Mouse (Mus musculus): ENCODE results near the gene Olfr523. TPM values are rescaled to one million over a fixed set of nuclear protein-coding genes. Genes with fewer than 3 reads are reported as not detected.

Olfr523 gene
- polyA plus RNA-seq, 1 experiment from 2014 or later = not detected

Other genes with a start within 250 kb of the Olfr523 start
- not detected in 2 replicates for gene Utf1, start 229.4 kb upstream of the Olfr523 start, polyA plus RNA-seq (2016; fragmentation: Nextera tagmentation; extraction: Ambion mirVana)
- 0.27 and 0.33 TPM in 2 replicates for gene 6430531B16Rik, start 194.5 kb upstream of the Olfr523 start, polyA plus RNA-seq (2016; fragmentation: Nextera tagmentation; extraction: Ambion mirVana)
- 0.61 and 1.0 TPM in 2 replicates for gene Adam8, start 180.7 kb upstream of the Olfr523 start, polyA plus RNA-seq (2016; fragmentation: Nextera tagmentation; extraction: Ambion mirVana)
- 30.9 and 37.1 TPM in 2 replicates for gene Zfp511, start 136.8 kb upstream of the Olfr523 start, polyA plus RNA-seq (2016; fragmentation: Nextera tagmentation; extraction: Ambion mirVana)
- 41.4 and 41.7 TPM in 2 replicates for gene Tubgcp2, start 136.5 kb upstream of the Olfr523 start, polyA plus RNA-seq (2016; fragmentation: Nextera tagmentation; extraction: Ambion mirVana)
- not detected in 2 replicates for gene Msx3, start 124.1 kb upstream of the Olfr523 start, polyA plus RNA-seq (2016; fragmentation: Nextera tagmentation; extraction: Ambion mirVana)
- 0.36 and 0.59 TPM in 2 replicates for gene Caly, start 90.7 kb upstream of the Olfr523 start, polyA plus RNA-seq (2016; fragmentation: Nextera tagmentation; extraction: Ambion mirVana)
- gene Prap1, start 79.8 kb upstream of the Olfr523 start, polyA plus RNA-seq (2016; fragmentation: Nextera tagmentation; extraction: Ambion mirVana) = 0.44 TPM in 1 of 2 replicates, not detected in the other
- 75.4 and 83.0 TPM in 2 replicates for gene Fuom, start 70.8 kb upstream of the Olfr523 start, polyA plus RNA-seq (2016; fragmentation: Nextera tagmentation; extraction: Ambion mirVana)
- gene Paox, start 57.4 kb upstream of the Olfr523 start, polyA plus RNA-seq (2016; fragmentation: Nextera tagmentation; extraction: Ambion mirVana) = 14.5 and 16.3 TPM in 2 replicates
- 174 and 176 TPM in 2 replicates for gene Echs1, start 56.7 kb upstream of the Olfr523 start, polyA plus RNA-seq (2016; fragmentation: Nextera tagmentation; extraction: Ambion mirVana)
- gene Mtg1, start 35.7 kb upstream of the Olfr523 start, polyA plus RNA-seq (2016; fragmentation: Nextera tagmentation; extraction: Ambion mirVana) = 28.3 and 28.9 TPM in 2 replicates
- gene Sprn, start 18.3 kb upstream of the Olfr523 start, polyA plus RNA-seq (2016; fragmentation: Nextera tagmentation; extraction: Ambion mirVana) = 0.08 TPM in 1 of 2 replicates, not detected in the other
- not detected in 2 replicates for gene Olfr522, start 8.5 kb upstream of the Olfr523 start, polyA plus RNA-seq (2016; fragmentation: Nextera tagmentation; extraction: Ambion mirVana)
- gene Olfr524, start 32.7 kb downstream of the Olfr523 start, polyA plus RNA-seq (2016; fragmentation: Nextera tagmentation; extraction: Ambion mirVana) = not detected in 2 replicates
- gene Cd163l1, start 45.0 kb downstream of the Olfr523 start, polyA plus RNA-seq (2016; fragmentation: Nextera tagmentation; extraction: Ambion mirVana) = not detected in 2 replicates
- not detected in 2 replicates for gene 5830411N06Rik, start 74.1 kb downstream of the Olfr523 start, polyA plus RNA-seq (2016; fragmentation: Nextera tagmentation; extraction: Ambion mirVana)
- gene Olfr525, start 147.6 kb downstream of the Olfr523 start, polyA plus RNA-seq (2016; fragmentation: Nextera tagmentation; extraction: Ambion mirVana) = not detected in 2 replicates
- not detected in 2 replicates for gene Olfr527, start 160.8 kb downstream of the Olfr523 start, polyA plus RNA-seq (2016; fragmentation: Nextera tagmentation; extraction: Ambion mirVana)
- not detected in 2 replicates for gene Olfr60, start 188.5 kb downstream of the Olfr523 start, polyA plus RNA-seq (2016; fragmentation: Nextera tagmentation; extraction: Ambion mirVana)
- gene Olfr530, start 203.1 kb downstream of the Olfr523 start, polyA plus RNA-seq (2016; fragmentation: Nextera tagmentation; extraction: Ambion mirVana) = not detected in 2 replicates
- gene Olfr531, start 229.7 kb downstream of the Olfr523 start, polyA plus RNA-seq (2016; fragmentation: Nextera tagmentation; extraction: Ambion mirVana) = not detected in 2 replicates
- not detected in 2 replicates for gene Olfr532, start 248.4 kb downstream of the Olfr523 start, polyA plus RNA-seq (2016; fragmentation: Nextera tagmentation; extraction: Ambion mirVana)

Data from heart, embryonic 12.5 days (tissue).